Mouse (Mus musculus): Measurements from ENCODE around the gene Mgat4e. TPM values are rescaled to one million over a fixed set of nuclear protein-coding genes. Genes with fewer than 3 reads are reported as not detected.

The Mgat4e gene
- polyA plus RNA-seq, 1 experiment from 2014 or later, result not detected

DNA sequence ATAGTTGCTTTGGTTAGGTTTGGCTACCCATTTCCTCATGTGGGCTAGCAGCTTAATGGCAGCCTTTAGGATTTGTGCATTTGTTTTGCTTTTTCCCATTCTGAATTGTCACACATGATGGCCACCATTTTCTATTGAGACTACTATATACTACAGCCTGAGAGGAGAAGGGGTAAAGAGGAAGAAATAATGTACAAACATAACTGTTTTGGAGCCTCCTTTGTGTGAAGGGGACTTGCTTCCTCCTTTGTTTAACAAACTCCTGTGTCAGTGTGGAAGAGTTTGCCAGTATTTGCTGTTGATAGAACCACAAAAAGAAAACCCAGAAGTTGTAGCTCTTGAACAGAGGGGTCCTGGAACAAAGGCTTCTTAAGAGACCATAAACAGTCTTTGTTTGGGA is 13.0 kb upstream of the Mgat4e start:
- Histone ChIP-seq H3K9me3 (replicated peaks) (no peaks in the 10 kb centered on the region), H3K36me3 (no peaks in the 10 kb centered on the region), H3K27me3 (ENCODE audit: low read depth, poor library complexity, severe bottlenecking) (no peaks in the 10 kb centered on the region), H3K27ac (peak overlapping the region; percentile 99), H3K4me1 (peaks cover 17% of the 10 kb centered on the region), H3K4me3 (peak overlapping the region; percentile 100)
- no peak for DNase-seq (ENCODE audit: low spot score)

DNA sequence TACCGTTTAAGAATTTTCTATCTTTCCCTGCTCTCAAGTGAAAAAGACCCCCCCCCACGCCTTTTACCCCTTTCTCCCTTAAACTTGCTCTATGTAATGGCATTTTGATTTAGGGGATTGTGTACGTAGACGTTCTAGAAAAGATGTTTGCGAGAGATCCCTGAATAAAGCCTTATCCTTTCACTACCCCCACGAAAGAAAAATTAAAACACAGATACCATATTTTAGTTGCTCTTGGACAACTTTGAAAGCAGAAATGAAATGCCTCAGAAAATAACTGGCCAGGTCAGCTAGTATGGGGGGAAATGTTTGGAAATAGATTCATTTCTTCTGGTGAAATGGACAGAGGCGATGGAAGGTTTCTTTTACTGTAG is 12.3 kb upstream of the Mgat4e start:
- no peak for DNase-seq (ENCODE audit: low spot score)
- 12% methylated on average over 7 of the region's 7 CpGs for WGBS
- no peaks in the 10 kb centered on the region for H3K9me3 ChIP-seq (replicated peaks)
- peak overlapping the region; percentile 99 for H3K27ac ChIP-seq
- peak overlapping the region; percentile 100 for H3K4me3 ChIP-seq
- no peaks in the 10 kb centered on the region for H3K27me3 ChIP-seq (ENCODE audit: low read depth, poor library complexity, severe bottlenecking)
- H3K36me3 ChIP-seq, result no peaks in the 10 kb centered on the region
- H3K4me1 ChIP-seq, result peaks cover 23% of the 10 kb centered on the region

- DNase-seq (ENCODE audit: low spot score), result peak; percentile 78
- Histone ChIP-seq H3K4me3 (peak overlapping the region; percentile 100), H3K36me3 (no peaks in the 10 kb centered on the region), H3K27me3 (ENCODE audit: low read depth, poor library complexity, severe bottlenecking) (no peaks in the 10 kb centered on the region), H3K9me3 (replicated peaks) (no peaks in the 10 kb centered on the region), H3K4me1 (peaks cover 29% of the 10 kb centered on the region), H3K27ac (peak overlapping the region; percentile 99)
- WGBS, result 1% methylated on average over 70 of the region's 76 CpGs
Observed at GRCm38 (mm10) chr1:134560801-134561769, 11.6 kb upstream of the Mgat4e start.

DNA sequence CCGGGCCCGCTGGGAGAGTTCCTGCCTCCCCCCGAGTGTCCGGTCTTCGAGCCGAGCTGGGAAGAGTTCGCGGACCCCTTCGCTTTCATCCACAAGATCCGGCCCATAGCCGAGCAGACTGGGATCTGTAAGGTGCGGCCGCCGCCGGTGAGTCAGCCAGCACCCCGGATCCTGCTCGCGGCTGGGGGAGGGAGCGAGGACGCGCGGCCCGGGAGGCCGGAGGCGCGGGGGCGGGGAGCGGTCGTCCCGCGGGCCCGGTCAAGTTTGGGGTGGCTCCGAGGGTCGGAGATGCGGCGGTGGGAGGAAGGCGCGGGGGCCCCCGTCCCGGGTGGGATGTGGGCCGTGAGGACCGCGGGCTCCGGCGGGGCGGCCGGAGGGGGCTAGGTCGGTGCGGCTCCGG is 10.9 kb upstream of the Mgat4e start:
- WGBS, result 1% methylated on average over 49 of the region's 50 CpGs
- 0 out of 2 replicates have a peak, but pooled peaks cover under 1% of the 10 kb centered on the region for H3K27me3 ChIP-seq (ENCODE audit: low read depth, poor library complexity, severe bottlenecking)
- H3K9me3 ChIP-seq (replicated peaks), result no peaks in the 10 kb centered on the region
- peak overlapping the region; percentile 99 for H3K27ac ChIP-seq
- no peaks in the 10 kb centered on the region for H3K36me3 ChIP-seq
- DNase-seq (ENCODE audit: low spot score), result no peak
- peak overlapping the region; percentile 100 for H3K4me3 ChIP-seq
- H3K4me1 ChIP-seq, result peaks cover 30% of the 10 kb centered on the region

DNA sequence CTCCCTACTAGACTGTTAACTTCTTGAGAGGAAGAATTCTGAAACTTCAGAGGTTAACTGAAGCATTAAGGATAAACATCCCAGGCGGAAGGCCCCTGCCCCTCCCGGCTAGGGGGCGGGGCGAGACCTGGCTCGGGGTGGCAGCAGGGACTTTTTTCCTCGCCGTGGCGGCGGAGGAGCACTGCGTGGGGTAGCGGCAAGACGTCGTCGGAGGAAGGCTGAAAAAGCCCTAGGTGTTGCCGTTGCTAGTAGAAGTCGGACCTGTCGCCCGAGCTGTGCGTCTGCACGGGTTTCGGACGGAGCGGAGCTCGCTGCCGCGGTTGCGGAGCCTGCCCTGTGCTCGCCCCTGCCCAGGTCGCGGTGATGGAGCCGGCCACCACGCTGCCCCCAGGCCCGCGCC is 10.5 kb upstream of the Mgat4e start, which contains the start of gene Kdm5b:
Gene Kdm5b (plus strand): TSS at position 196 of the 400 bp plus-strand sequence.
- H3K9me3 ChIP-seq (replicated peaks), result no peaks in the 10 kb centered on the region
- H3K36me3 ChIP-seq, result no peaks in the 10 kb centered on the region
- H3K4me1 ChIP-seq, result peaks cover 33% of the 10 kb centered on the region
- H3K4me3 ChIP-seq, result peak within 1 kb of the TSS; percentile 100
- H3K27me3 ChIP-seq (ENCODE audit: low read depth, poor library complexity, severe bottlenecking), result peaks cover 4% of the 10 kb centered on the region; the same call in 1 of the 2 replicates
- H3K27ac ChIP-seq, result peak within 1 kb of the TSS; percentile 99
- WGBS, result under 1% methylated on average over 34 of the region's 34 CpGs
- DNase-seq (ENCODE audit: low spot score), result peak; percentile 93

- H3K27ac ChIP-seq, result no peak overlapping the region
- no peak for DNase-seq (ENCODE audit: low spot score)
- H3K27me3 ChIP-seq (ENCODE audit: low read depth, poor library complexity, severe bottlenecking), result peaks cover 5% of the 10 kb centered on the region; the same call in 1 of the 2 replicates
- no peaks in the 10 kb centered on the region for H3K36me3 ChIP-seq
- H3K9me3 ChIP-seq (replicated peaks), result no peaks in the 10 kb centered on the region
- H3K4me3 ChIP-seq, result no peak overlapping the region
- H3K4me1 ChIP-seq, result peaks cover 33% of the 10 kb centered on the region
- WGBS, result 83% methylated on average over 3 of the region's 3 CpGs
Observed at GRCm38 (mm10) chr1:134559226-134559625, 9.7 kb upstream of the Mgat4e start.

GRCm38 (mm10) chr1:134558511-134558910 is 9.0 kb upstream of the Mgat4e start:
- H3K36me3 ChIP-seq, result no peaks in the 10 kb centered on the region
- H3K4me1 ChIP-seq, result peaks cover 33% of the 10 kb centered on the region
- no peak for DNase-seq (ENCODE audit: low spot score)
- H3K9me3 ChIP-seq (replicated peaks), result no peaks in the 10 kb centered on the region
- no peak overlapping the region for H3K27ac ChIP-seq
- peaks cover 5% of the 10 kb centered on the region; the same call in 1 of the 2 replicates for H3K27me3 ChIP-seq (ENCODE audit: low read depth, poor library complexity, severe bottlenecking)
- H3K4me3 ChIP-seq, result no peak overlapping the region
- WGBS, result 55% methylated on average over 5 of the region's 5 CpGs

GRCm38 (mm10) chr1:134556671-134557218 is 7.3 kb upstream of the Mgat4e start:
- H3K27me3 ChIP-seq (ENCODE audit: low read depth, poor library complexity, severe bottlenecking), result peaks cover 5% of the 10 kb centered on the region; the same call in 1 of the 2 replicates
- WGBS, result under 1% methylated on average over 35 of the region's 35 CpGs
- H3K4me3 ChIP-seq, result peak overlapping the region; percentile 72
- no peaks in the 10 kb centered on the region for H3K9me3 ChIP-seq (replicated peaks)
- no peaks in the 10 kb centered on the region for H3K36me3 ChIP-seq
- DNase-seq (ENCODE audit: low spot score), result peak; percentile 97
- H3K27ac ChIP-seq, result peak overlapping the region; percentile 94
- peaks cover 25% of the 10 kb centered on the region for H3K4me1 ChIP-seq

DNA sequence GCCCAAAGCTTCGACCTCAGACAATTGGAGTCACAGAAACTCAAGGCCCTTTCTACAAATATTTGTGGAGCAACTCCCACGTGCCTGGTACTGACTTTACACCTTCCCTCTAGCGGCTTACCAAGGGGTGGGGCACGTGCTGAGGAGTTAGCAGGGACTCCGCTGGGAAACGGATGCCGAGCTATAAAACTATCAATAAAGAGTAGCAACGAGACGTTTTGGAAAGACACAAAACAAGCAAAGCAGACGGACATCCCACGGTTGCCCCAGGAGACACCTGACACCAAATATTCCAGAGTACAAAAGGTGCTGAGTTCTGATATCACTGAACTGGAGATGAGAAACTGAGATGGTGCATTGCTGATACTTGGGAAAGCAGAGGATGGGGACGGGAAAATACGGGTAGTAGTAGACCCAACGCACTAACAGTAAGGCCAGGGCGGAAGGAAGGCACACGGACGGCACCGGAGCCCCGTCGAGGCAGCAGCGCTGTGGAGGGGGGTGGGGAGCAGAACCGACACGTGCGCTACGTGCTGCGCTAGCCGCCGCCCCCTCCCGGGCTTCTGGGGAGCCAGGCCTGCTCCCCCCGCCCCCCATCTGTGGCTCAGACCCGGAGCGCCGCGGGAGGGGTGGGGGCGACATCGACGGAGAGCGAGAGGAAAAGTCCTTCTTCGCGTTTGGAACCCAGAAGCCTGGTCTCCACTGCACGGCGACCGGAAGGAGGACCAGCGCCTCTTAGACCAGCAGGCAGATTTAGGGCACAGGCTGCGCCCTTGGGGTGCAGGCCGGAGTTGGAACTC is 6.6 kb upstream of the Mgat4e start:
- Histone ChIP-seq H3K4me1 (peaks cover 25% of the 10 kb centered on the region), H3K27ac (peak overlapping the region; percentile 94), H3K27me3 (ENCODE audit: low read depth, poor library complexity, severe bottlenecking) (peaks cover 5% of the 10 kb centered on the region; the same call in 1 of the 2 replicates), H3K4me3 (peak overlapping the region; percentile 72), H3K36me3 (no peaks in the 10 kb centered on the region), H3K9me3 (replicated peaks) (no peaks in the 10 kb centered on the region)
- no peak for DNase-seq (ENCODE audit: low spot score)
- under 1% methylated on average over 46 of the region's 46 CpGs for WGBS

DNA sequence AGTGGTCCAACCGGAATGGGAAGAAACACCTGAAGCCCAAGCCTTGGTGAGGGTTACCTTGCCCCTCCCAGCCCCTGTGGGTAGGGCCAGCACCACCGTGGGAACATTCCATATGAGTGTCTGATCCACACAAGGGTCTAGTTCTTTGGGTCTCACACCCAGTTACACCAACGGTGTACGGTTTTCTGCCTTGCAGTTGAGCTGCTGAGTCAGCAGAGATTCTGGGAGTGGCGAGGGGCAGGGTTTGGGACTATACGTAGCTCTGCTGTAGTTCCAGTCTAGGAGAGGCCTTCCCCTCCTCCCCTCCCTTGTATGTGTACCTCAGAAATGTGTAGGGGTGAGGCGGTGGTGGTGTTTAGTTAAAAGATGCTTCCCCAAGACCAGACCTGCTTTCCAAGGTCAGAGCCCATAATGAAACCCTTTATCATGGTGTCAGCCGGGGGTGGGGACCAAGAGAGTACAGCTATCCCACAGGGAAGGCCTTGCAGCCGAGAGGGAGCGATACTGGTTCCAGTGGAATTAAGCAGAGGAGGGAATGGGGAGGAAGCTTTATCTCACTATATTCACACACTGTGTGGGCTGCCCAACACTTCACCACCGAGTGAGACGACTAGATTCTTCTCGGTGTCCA is 5.9 kb upstream of the Mgat4e start:
- H3K27ac ChIP-seq, result peak overlapping the region; percentile 94
- DNase-seq (ENCODE audit: low spot score), result peak; percentile 33
- no peaks in the 10 kb centered on the region for H3K9me3 ChIP-seq (replicated peaks)
- H3K4me1 ChIP-seq, result peaks cover 25% of the 10 kb centered on the region
- H3K36me3 ChIP-seq, result no peaks in the 10 kb centered on the region
- H3K27me3 ChIP-seq (ENCODE audit: low read depth, poor library complexity, severe bottlenecking), result peaks cover 5% of the 10 kb centered on the region; the same call in 1 of the 2 replicates
- WGBS, result 26% methylated on average over 13 of the region's 13 CpGs
- peak overlapping the region; percentile 72 for H3K4me3 ChIP-seq

- no peaks in the 10 kb centered on the region for H3K9me3 ChIP-seq (replicated peaks)
- WGBS, result 58% methylated on average over 3 of the region's 3 CpGs
- peaks cover 5% of the 10 kb centered on the region; the same call in 1 of the 2 replicates for H3K27me3 ChIP-seq (ENCODE audit: low read depth, poor library complexity, severe bottlenecking)
- H3K27ac ChIP-seq, result no peak overlapping the region
- no peak overlapping the region for H3K4me3 ChIP-seq
- no peak for DNase-seq (ENCODE audit: low spot score)
- H3K4me1 ChIP-seq, result peaks cover 23% of the 10 kb centered on the region
- H3K36me3 ChIP-seq, result no peaks in the 10 kb centered on the region
Observed at GRCm38 (mm10) chr1:134552396-134552795, 2.9 kb upstream of the Mgat4e start.

- no peaks in the 10 kb centered on the region for H3K9me3 ChIP-seq (replicated peaks)
- H3K27me3 ChIP-seq (ENCODE audit: low read depth, poor library complexity, severe bottlenecking), result peaks cover 5% of the 10 kb centered on the region; the same call in 1 of the 2 replicates
- H3K36me3 ChIP-seq, result no peaks in the 10 kb centered on the region
- no peak overlapping the region for H3K27ac ChIP-seq
- 85% methylated on average over 3 of the region's 3 CpGs for WGBS
- DNase-seq (ENCODE audit: low spot score), result no peak
- H3K4me3 ChIP-seq, result no peak overlapping the region
- H3K4me1 ChIP-seq, result peaks cover 18% of the 10 kb centered on the region
Observed at GRCm38 (mm10) chr1:134551869-134552268, 2.4 kb upstream of the Mgat4e start.
